Mouse (Mus musculus): ENCODE results near the gene Opcml.

Opcml gene

GRCm38 (mm10) chr9:28160953-28161352 lies 370.4 kb downstream of the Opcml start:
- no peak for DNase-seq (ENCODE audit: extremely low spot score)

GRCm38 (mm10) chr9:28163946-28164345 lies 373.4 kb downstream of the Opcml start:
- no peak for DNase-seq (ENCODE audit: extremely low spot score)

GRCm38 (mm10) chr9:28171890-28172289 lies 381.3 kb downstream of the Opcml start:
- DNase-seq (ENCODE audit: extremely low spot score): peak; percentile 46

GRCm38 (mm10) chr9:28177052-28177451 lies 386.5 kb downstream of the Opcml start:
- DNase-seq (ENCODE audit: extremely low spot score): no peak

GRCm38 (mm10) chr9:28178123-28178887 lies 387.7 kb downstream of the Opcml start:
- DNase-seq (ENCODE audit: extremely low spot score): no peak

GRCm38 (mm10) chr9:28181916-28182315 lies 391.3 kb downstream of the Opcml start:
- no peak for DNase-seq (ENCODE audit: extremely low spot score)

GRCm38 (mm10) chr9:28190226-28190625 lies 399.7 kb downstream of the Opcml start:
- DNase-seq (ENCODE audit: extremely low spot score): no peak

GRCm38 (mm10) chr9:28190751-28191150 lies 400.2 kb downstream of the Opcml start:
- no peak for DNase-seq (ENCODE audit: extremely low spot score)

GRCm38 (mm10) chr9:28196550-28196949 lies 406.0 kb downstream of the Opcml start:
- DNase-seq (ENCODE audit: extremely low spot score): no peak

GRCm38 (mm10) chr9:28197061-28197460 lies 406.5 kb downstream of the Opcml start:
- no peak for DNase-seq (ENCODE audit: extremely low spot score)

- DNase-seq (ENCODE audit: extremely low spot score): peak; percentile 29
These were observed 407.1 kb downstream of the Opcml start for GRCm38 (mm10) chr9:28197631-28198030.

GRCm38 (mm10) chr9:28198106-28198694 lies 407.6 kb downstream of the Opcml start:
- no peak for DNase-seq (ENCODE audit: extremely low spot score)

- no peak for DNase-seq (ENCODE audit: extremely low spot score)
These were observed 416.9 kb downstream of the Opcml start for GRCm38 (mm10) chr9:28207441-28207840.

- no peak for DNase-seq (ENCODE audit: extremely low spot score)
These were observed 418.1 kb downstream of the Opcml start for GRCm38 (mm10) chr9:28208696-28209095.

- DNase-seq (ENCODE audit: extremely low spot score): no peak
These were observed 421.3 kb downstream of the Opcml start for GRCm38 (mm10) chr9:28211877-28212276.

GRCm38 (mm10) chr9:28213893-28214292 lies 423.3 kb downstream of the Opcml start:
- no peak for DNase-seq (ENCODE audit: extremely low spot score)

GRCm38 (mm10) chr9:28218026-28218646 lies 427.6 kb downstream of the Opcml start:
- no peak for DNase-seq (ENCODE audit: extremely low spot score)

GRCm38 (mm10) chr9:28222726-28223125 lies 432.2 kb downstream of the Opcml start:
- DNase-seq (ENCODE audit: extremely low spot score): no peak

- no peak for DNase-seq (ENCODE audit: extremely low spot score)
These were observed 435.4 kb downstream of the Opcml start for GRCm38 (mm10) chr9:28225824-28226569.

- no peak for DNase-seq (ENCODE audit: extremely low spot score)
These were observed 436.0 kb downstream of the Opcml start for GRCm38 (mm10) chr9:28226570-28226951.

GRCm38 (mm10) chr9:28238450-28238849 lies 447.9 kb downstream of the Opcml start:
- DNase-seq (ENCODE audit: extremely low spot score): no peak

Data from embryo, embryonic 9.5 days (tissue).